Mouse (Mus musculus) cerebellum, adult 18-20 months (tissue): ENCODE measurements at regions not wholly inside any gene's neighbourhood (a gene's known extent, or its start where the extent isn't known, plus 50 kb on each side); places are given as distances from the start of the nearest gene placed in this dataset.
A peak's percentile ranks its signal among the peaks of the same experiment; 100 is the strongest.

Source experiments
- DNase-seq, 2 experiments: peaks; one replicate each; pipeline ENCODE4 v3.0.0; 2021

- DNase-seq, result no peak
These were observed 362.4 kb upstream of the Gm38303 start for GRCm38 (mm10) chr3:10697698-10698452.

- peak in 1 of 2 experiments; percentile 7 for DNase-seq
These were observed 350.0 kb upstream of the Gm38303 start for GRCm38 (mm10) chr3:10685501-10685951.

- DNase-seq, result peak; percentile 49 to 55
These were observed 349.5 kb upstream of the Gm38303 start for GRCm38 (mm10) chr3:10684885-10685500.

- no peak for DNase-seq
These were observed 346.5 kb upstream of the Gm38303 start for GRCm38 (mm10) chr3:10681938-10682337.

GRCm38 (mm10) chr3:10647975-10648511 lies 312.6 kb upstream of the Gm38303 start:
- no peak for DNase-seq
